Mouse (Mus musculus): ENCODE measurements at regions not wholly inside any gene's neighbourhood (a gene's known extent, or its start where the extent isn't known, plus 50 kb on each side); places are given as distances from the start of the nearest gene placed in this dataset.
A peak's percentile ranks its signal among the peaks of the same experiment; 100 is the strongest.

GRCm38 (mm10) chr10:66919953-66920760 lies 175.8 kb upstream of the Jmjd1c start:
- TF ChIP-seq CTCF (IDR thresholded peaks at IDR 0.05), result no peak
- intact Hi-C loops (cut with DNase I), result loop anchor here (5.0 kb wide), 3 partner anchors 82 to 267 kb away; partner anchors contain the start of genes Jmjd1c and Reep3
- Histone ChIP-seq H3K4me3 (peak overlapping the region; percentile 39), H3K27ac (peak overlapping the region; percentile 76)
- peak; percentile 69 to 79 for DNase-seq (ENCODE audit: extremely low spot score in 1 of 2, low spot score in 2 of 2)

- Histone ChIP-seq H3K27ac (peak overlapping the region; percentile 76), H3K4me3 (peak overlapping the region; percentile 39)
- TF ChIP-seq CTCF (IDR thresholded peaks at IDR 0.05), result no peak
- DNase-seq (ENCODE audit: extremely low spot score in 1 of 2, low spot score in 2 of 2), result peak; percentile 80 to 86
- intact Hi-C loops (cut with DNase I), result loop anchor here (5.0 kb wide), 3 partner anchors 81 to 266 kb away; partner anchors contain the start of genes Jmjd1c and Reep3
Observed at GRCm38 (mm10) chr10:66920761-66921684, 174.9 kb upstream of the Jmjd1c start.

GRCm38 (mm10) chr10:66921776-66922175 lies 174.1 kb upstream of the Jmjd1c start:
- peak overlapping the region; percentile 40; the same call in 1 of the 2 replicates for H3K27ac ChIP-seq
- no peak overlapping the region for H3K4me3 ChIP-seq
- TF ChIP-seq CTCF (IDR thresholded peaks at IDR 0.05), result no peak
- no peak for DNase-seq (ENCODE audit: extremely low spot score in 1 of 2, low spot score in 2 of 2)
- intact Hi-C loops (cut with DNase I), result loop anchor here (5.0 kb wide), 3 partner anchors 81 to 266 kb away; partner anchors contain the start of genes Jmjd1c and Reep3

DNA sequence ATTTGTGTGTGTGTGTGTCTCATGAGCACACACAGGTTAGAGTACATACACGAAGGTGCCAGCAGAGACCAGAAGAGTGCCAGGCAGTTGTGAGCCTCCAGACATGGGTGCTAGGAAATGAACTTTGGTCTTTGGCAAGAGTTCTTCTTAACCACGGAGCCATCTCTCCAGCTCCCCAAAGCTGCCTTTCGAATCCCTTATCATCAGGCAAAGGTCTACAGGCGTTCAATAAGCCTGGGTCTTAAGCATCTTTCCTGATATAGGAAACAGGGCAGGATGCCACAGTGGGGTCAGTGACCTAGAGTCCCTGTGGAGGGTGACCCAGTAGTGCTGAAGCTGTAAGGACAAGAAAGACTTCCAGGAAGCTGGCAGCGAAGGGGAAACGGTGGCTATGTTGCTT lies 173.6 kb upstream of the Jmjd1c start:
- TF ChIP-seq CTCF (IDR thresholded peaks at IDR 0.05), result no peak
- intact Hi-C loops (cut with DNase I), result loop anchor here (5.0 kb wide), 3 partner anchors 80 to 265 kb away; partner anchors contain the start of genes Jmjd1c and Reep3
- no peak overlapping the region for H3K4me3 ChIP-seq
- no peak for DNase-seq (ENCODE audit: extremely low spot score in 1 of 2, low spot score in 2 of 2)
- no peak overlapping the region for H3K27ac ChIP-seq

DNA sequence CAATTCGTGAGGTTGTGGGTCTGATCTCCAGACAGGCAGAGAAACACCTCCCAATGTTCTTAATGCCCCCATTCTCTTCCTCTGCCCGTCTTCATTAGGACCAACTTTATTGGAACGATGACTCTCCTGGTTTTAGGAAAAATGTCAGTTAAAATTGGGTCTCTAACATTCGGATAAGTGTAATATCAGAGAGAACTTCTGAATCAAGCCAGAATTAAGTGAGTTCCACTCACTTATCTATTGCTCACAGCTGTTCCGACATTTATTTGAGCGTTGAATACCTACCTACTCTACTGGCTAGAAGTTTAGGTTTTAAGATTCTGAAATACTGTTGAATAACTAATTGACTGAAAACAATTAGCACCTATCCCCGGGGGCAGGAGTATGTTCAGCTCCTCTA lies 172.0 kb upstream of the Jmjd1c start:
- intact Hi-C loops (cut with DNase I), result loop anchor here (5.0 kb wide), 3 partner anchors 78 to 263 kb away; partner anchors contain the start of genes Jmjd1c and Reep3
- no peak for DNase-seq (ENCODE audit: extremely low spot score in 1 of 2, low spot score in 2 of 2)
- TF ChIP-seq CTCF (IDR thresholded peaks at IDR 0.05), result no peak
- Histone ChIP-seq H3K27ac (no peak overlapping the region), H3K4me3 (no peak overlapping the region)

DNA sequence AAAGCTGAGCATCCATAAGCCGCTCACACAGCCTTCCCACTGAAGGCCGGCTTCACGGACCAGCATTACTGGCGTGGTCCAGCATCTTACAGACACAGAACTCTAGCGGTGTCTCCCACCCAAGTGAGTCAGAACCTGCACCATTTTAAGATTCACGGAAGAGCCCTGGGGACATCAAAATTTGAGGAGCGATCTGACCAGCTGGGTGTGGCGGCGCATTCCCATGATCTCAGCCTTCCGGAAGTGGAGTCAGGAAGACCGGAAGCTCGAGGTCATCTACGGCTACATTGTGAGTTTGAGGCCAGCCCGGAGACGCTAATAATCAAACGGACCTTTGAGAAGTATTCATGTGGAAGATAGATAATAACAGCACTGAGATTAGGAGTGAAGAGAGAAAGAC lies 171.5 kb upstream of the Jmjd1c start:
- TF ChIP-seq CTCF (IDR thresholded peaks at IDR 0.05), result no peak
- no peak for DNase-seq (ENCODE audit: extremely low spot score in 1 of 2, low spot score in 2 of 2)
- intact Hi-C loops (cut with DNase I), result loop anchor here (5.0 kb wide), 3 partner anchors 78 to 263 kb away; partner anchors contain the start of genes Jmjd1c and Reep3
- H3K27ac ChIP-seq, result no peak overlapping the region
- no peak overlapping the region for H3K4me3 ChIP-seq

DNA sequence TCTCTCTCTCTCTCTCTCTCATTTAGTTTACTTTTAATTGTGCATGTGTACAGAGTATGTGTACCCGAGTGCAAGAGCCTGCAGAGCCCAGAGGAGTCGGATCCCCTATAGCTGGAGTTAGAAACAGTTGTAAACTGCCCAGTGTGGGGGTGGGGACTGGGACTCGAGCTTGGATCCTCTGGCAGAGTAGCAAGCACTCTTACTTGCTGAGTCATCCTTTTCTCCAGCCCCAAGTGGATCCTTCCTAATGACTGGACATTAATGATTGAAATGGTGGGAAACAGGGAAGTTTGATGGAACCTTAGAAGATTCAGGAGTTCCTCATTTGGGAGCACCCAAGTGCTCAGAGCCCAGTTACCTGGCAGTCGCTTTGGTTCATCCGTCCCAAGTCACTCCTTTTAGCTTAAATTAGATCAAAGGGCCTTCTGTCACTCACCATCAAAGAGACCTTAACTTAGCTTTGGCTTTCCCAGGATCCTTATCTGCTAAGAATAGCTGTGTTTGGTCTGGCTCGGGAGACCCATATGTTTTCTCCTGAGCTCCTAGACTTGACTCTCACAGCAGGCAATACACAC lies 170.3 kb upstream of the Jmjd1c start:
- TF ChIP-seq CTCF (IDR thresholded peaks at IDR 0.05), result no peak
- intact Hi-C loops (cut with DNase I), result no loop called here
- no peak overlapping the region for H3K27ac ChIP-seq
- DNase-seq (ENCODE audit: extremely low spot score in 1 of 2, low spot score in 2 of 2), result no peak
- H3K4me3 ChIP-seq, result no peak overlapping the region

DNA sequence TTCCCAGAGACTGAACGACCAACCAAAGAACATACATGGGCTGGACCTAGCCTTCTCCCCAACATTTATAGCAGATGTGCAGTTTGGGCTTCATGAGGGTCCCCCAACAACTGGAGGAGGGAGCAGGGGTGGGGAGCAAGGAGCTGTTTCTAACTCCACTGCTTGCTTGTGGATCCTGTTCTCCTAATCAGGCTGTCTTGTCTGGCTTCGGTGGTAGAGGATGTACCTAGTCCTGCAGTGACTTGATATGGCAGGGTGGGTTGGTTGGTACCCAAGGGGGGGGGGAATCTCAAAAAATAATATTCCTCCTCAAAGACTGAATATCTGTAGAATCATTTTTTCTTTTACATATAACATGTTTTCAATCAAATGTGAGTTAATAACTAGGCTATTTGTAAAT lies 168.3 kb upstream of the Jmjd1c start:
- H3K27ac ChIP-seq, result no peak overlapping the region
- intact Hi-C loops (cut with DNase I), result no loop called here
- no peak for DNase-seq (ENCODE audit: extremely low spot score in 1 of 2, low spot score in 2 of 2)
- H3K4me3 ChIP-seq, result no peak overlapping the region
- no peak for TF ChIP-seq CTCF (IDR thresholded peaks at IDR 0.05)

- intact Hi-C loops (cut with DNase I), result no loop called here
- no peak overlapping the region for H3K4me3 ChIP-seq
- no peak overlapping the region for H3K27ac ChIP-seq
- DNase-seq (ENCODE audit: extremely low spot score in 1 of 2, low spot score in 2 of 2), result no peak
- TF ChIP-seq CTCF (IDR thresholded peaks at IDR 0.05), result no peak
Observed at GRCm38 (mm10) chr10:66928211-66928990, 167.5 kb upstream of the Jmjd1c start.

DNA sequence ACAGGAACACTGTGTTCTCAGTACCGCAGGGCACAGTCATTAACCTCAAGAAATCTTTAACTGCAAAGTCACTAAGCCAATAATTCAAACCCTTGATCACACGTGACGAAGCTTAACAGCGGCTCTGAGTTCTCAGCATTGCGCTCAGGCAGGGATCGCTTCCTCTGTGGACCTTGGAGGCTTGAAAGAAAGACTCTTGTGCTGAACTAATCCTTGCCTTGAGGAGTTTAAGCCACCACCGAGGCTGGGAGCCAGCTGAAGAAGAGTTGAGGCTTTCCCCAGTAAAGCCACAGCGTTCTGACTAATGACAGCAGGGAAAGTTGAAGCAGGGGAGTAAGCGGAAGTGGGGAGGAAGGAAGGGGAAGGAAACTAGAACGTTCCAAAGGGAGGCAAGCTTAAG lies 165.4 kb upstream of the Jmjd1c start:
- no peak for DNase-seq (ENCODE audit: extremely low spot score in 1 of 2, low spot score in 2 of 2)
- no peak overlapping the region; the same call in 1 of the 2 replicates for H3K27ac ChIP-seq
- intact Hi-C loops (cut with DNase I), result no loop called here
- no peak overlapping the region for H3K4me3 ChIP-seq
- TF ChIP-seq CTCF (IDR thresholded peaks at IDR 0.05), result no peak

GRCm38 (mm10) chr10:66931505-66931904 lies 164.4 kb upstream of the Jmjd1c start:
- intact Hi-C loops (cut with DNase I), result no loop called here
- no peak for DNase-seq (ENCODE audit: extremely low spot score in 1 of 2, low spot score in 2 of 2)
- no peak overlapping the region for H3K4me3 ChIP-seq
- no peak for TF ChIP-seq CTCF (IDR thresholded peaks at IDR 0.05)
- no peak overlapping the region for H3K27ac ChIP-seq

Data from left cerebral cortex, adult 2 months (tissue).